Mouse (Mus musculus) urinary bladder, postnatal 36 days (tissue): ENCODE results near the gene Samm50.

Experiments
- DNase-seq, 2 experiments: peaks; one replicate each; pipeline ENCODE4 v3.0.0; 2022; ENCODE audit warnings: low spot score in 2 of 2, mixed read lengths in 1 of 2

Gene Samm50

DNA sequence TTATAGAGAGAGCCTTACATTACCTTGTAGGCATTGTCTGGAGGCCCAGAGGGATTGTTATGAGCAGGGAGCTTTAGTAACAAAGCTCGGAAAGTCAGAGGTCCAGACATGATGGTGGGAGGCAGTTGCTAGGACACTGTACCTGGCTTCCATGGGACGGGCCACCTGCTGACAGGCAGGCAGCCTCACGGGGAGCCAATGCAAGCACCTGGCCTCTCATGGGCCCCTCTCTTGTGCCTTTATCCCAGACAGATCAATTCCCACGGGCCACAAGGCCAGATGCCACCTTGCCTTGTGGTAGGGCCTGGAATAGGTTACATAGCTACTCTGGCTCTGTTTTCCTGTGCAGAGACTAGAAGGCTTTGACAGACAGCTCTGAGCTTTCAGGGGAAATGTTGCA, 19.5 kb downstream of the Samm50 start:
- no peak for DNase-seq

DNA sequence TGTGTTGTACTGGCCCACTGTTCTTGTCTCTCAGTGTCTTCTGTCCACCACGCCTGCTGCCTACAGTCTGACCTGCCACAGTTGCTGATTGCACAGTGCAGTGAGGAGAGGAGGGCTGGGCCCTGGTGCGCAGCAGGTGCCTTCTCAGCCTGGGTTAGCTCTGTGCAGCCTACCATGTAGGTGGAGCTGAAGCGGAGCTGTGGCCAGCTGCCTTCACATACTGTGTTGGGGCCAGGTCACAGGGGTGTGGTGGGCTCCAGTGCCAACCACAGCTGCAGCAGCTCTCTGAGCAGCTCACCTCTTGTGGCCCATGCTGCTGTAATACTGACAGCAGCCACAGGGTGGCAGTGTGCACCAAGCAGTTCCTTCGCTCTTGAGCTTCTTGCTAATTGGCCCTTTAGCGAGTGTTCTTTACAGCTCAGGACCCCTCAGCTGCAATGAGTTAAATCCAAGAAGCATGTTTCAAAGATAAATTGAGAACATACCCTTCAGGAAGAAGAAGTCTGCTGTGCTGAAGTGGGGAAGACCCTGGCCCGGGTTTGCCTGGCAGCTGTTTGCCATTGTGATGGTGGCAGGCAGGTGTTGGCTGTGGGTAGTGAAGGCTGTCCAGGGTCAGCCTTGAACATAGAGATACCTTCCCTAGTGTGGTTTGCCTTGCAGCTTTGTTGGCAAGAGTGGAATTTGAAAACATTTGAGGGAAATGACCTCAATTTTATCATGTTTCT, 20.2 kb downstream of the Samm50 start:
- peak; percentile 79 for DNase-seq

DNA sequence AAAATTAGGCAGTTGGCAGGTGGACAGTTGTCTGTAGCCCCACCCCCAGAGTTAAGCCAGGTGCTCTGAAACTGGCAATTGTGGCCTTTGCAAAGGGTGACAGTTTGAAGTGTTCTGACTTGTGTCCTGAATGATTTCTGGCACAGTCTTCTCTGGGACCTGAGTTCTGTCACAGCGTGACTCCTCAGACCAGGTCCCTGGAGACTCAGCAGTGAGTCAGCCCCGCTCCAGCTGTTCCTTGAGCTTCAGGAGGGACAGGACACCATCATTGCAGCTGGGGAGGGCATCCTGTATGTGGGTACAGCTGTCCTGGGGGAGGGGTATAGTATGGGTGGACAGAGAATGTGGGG, 20.7 kb downstream of the Samm50 start:
- no peak for DNase-seq

DNA sequence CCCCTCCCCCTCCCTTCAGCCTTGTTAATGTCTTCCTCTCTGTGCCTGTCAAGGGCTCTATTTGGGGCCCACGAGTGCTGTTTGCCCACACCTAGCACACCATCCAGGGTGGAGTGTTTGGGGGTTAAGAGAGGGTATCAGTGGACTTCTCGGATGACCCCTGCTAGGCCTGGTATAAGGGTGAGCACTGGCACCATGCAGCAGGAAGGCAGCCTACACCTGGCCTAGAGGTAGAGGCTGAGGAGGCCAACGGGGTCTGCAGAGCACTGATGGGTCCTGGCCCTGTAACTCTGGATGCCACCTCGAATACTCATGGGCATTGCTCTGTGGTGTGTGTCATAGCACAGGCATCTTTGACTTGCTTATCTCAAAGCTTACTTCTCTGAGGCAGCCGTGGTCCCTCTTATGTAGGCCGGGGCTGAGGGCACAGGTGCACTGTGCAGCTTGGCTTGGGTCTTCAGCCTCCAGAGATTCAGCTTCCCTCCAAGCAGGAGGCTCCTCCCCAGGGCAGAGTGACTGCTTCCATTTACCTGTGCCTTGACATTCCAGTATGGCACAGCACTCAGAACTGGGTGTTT, 21.2 kb downstream of the Samm50 start:
- DNase-seq = no peak

DNA sequence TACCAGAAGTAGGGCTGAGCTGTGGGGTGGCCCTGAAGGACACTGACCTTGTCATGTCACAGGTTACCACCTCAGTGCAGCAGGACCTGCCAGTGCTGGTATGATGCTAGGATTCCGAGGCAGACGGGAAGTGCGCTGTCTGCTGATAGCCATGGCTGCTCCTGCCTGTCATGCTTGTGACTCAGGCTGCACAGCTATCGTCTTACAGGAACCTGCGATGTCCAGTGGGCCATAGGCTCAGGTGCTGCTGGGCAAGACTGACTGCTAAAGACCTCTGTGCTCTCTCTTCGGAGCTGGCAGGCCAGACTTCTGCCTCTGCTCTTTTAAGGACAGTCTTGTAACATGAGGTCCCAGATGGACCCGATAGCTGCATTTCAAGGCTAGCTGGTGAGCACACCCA, 22.4 kb downstream of the Samm50 start:
- no peak for DNase-seq

DNA sequence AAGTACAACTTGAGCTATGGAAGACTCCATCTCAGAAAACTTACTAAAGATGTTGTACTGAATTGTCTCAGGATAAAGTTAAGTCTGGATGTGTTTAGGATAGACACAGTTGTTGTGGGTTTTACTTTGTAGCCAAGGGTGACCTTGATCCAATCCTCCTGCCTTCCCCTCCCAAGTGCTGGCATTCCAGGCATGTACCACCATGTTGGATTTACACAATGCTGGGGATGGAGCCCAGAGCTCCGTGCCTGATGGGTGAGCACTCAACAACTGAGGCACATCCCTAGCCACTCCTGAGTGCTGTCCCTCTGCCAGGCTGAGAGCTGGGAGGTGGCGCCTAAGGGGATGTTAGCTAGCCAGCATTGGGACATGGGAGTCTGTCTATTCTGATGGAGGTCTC, 23.2 kb downstream of the Samm50 start:
- no peak for DNase-seq

DNA sequence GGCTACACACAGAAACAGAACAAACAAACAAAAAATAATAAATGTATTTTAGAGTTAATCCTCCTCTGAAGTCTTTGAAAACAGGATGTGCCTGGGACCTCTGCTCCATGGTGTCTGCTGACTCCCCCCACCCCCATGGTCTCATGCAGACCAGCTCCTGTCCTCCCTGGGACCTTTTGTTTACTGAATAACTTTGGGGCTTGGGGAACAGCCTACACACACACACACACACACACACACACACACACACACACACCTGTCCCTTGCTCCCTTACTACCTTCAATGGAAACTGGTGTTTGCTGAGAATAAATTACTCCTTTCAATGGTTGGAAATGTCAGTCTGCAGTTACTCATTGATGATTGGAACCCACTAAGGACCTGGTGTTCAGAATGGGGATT, 24.0 kb downstream of the Samm50 start:
- DNase-seq = no peak

DNA sequence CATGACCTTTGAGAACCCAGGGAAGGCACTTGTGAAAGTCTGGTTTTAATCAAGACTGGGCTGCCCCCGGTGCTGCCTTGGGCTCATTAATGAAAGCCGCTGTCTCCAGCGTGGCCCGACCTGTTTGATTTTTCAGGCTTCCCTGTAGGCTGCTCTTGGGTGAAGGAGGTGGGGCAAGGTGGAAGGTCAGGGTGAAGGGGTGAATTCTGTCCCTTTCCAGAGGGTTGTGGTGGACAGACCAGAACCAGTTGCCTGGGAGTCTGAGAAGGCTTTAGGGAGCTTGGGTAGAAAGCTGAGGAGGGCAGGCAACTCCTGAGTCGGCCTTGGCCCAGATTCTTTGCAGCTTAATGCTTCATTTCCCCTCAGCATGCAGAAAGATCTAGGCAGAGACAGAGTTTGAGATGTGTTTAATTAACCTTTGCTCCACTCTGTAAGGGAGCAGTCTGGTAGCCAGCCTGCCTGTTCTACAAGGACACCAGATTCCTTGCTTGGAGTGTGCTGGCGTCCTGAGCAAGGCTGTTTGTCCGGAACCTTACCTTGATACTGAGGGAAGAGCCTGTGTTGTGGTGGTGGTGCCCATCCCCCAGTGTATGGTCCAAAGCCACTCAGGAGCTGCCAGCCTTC, 24.5 kb downstream of the Samm50 start:
- DNase-seq = no peak

DNA sequence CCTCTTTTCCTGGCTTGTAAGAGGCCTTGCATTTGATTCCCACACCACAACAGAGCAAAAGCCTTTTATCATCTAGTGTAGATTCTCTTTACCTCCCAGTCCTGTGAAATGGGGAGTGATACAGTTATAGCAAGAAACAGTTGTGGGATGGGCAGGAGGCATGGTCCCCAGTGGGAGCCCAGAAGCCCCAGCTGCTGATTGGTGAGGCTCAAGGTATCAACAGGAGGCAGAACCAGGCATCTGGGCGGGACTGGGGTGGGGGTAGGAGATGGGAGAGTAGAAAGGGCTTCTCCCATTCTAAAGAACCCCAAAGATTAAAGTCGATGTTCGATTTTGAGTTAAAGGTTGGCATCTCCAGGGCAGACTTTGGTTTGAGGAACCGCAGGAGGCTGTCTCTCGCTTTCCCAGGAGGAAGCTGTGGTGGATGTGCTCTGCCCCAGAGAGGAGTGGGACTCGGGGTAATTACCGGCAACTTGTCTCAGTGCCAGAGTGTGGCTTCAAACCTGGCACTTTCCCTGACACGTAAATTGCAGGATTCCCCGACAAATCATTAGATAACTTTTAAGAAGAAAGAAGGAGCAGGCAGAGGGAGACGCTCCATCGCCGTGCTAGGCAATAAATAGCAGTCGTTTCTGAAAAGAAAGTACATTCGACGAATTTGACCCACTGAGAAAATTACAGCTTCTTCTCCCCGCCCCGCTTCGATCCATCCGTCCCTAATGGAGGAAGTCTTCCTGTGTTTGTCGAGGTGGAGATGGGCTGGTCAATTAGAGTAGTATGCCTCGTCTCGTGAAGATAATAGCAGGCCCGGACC, 26.1 kb downstream of the Samm50 start:
- DNase-seq = no peak

DNA sequence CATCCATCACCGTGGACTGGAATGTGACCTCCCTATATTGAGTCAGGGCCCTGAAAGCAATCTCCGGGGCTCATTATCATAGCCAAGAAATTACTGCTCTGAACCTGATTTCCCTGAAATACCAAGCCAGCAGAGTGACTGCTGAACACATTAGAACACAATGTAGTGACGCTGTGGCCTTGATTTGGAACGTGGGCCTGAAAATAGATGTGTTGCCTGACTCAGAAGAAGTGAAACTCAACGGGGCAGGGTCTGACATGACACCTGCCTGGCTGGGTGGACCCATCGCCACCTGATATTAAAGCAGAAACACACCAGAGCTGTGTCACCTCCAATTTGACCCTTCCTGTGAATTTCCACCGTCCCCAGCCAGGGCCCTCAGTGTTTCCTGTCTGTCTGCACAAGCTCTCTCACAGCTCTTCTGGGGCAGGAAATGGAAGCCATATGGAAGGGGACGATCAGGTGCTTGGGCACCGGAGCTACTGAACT, 26.8 kb downstream of the Samm50 start:
- no peak for DNase-seq

DNA sequence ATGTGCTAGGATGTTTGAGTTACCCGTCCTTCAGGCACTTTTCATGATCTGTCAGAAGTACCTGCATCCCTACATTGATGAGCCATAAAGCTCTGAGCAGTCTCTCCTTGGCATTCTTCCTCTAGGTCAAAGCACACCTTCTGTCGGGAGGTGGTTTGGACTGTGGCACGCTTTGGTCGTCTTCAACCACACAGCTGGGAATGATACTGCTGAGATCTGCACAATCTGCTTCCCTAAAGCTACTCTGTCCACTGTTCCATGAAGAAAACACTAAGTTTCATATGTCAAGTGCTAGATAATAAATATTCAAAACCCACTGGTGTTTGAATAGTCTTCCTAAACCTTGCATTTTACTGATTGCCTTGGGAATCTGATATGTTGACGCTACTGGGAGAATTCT, 29.5 kb downstream of the Samm50 start:
- no peak for DNase-seq

DNA sequence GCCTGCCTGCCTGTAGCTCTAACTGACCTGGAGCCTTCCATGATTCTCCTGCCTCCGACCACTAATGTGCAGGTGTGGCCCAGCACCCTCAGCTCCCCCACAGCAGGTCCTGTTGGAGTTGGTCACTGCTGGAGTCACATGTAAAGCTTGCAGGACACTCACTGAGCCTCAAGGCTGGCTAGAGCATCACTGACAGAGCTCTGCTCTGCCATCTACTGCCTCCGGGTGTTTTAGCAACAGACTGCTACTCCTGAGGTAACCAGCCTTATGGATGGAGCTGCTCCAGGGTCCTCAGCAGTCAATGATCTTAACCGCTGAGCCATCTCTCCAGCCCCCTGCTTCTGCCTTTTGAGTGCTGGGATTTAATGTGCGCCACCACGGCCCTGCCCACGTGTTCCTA, 31.4 kb downstream of the Samm50 start:
- no peak for DNase-seq

DNA sequence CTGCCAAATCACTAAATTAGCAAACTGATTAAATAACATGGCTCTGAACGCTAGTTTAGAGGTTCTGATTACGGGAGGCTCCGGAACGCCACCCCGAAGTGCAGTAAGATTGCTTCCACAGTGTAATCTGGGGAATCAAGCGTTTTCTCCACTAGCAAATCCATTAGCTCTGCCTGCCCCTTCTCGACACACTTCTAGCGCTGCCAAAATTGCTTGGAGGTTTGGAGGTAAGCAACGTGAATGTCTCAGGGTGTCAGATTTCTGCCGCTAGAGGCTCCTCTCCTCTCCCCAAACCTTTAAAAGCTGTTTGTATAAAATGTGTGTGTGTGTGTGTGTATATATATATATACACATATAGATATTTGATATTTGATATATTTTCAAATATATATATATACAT, 32.7 kb downstream of the Samm50 start:
- no peak for DNase-seq

DNA sequence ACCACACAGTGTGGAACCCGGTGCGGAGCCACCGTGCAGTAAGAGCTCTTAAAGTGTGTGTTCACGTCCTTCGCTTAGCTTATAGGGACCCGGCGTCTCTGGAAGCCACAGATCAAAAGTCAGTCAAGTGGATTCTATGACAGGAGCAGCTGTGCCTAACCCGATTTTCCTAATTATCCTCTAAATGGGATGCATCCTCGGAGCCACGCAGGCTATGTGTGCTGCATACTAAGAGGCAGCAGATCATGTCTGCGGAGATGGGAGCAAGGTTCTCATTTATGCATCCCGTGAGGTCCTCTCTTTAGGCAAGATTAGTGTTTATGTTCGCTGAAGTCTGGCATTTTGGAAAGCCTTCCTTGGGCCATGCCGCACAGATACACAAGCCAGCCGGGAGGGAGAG, 34.9 kb downstream of the Samm50 start:
- no peak for DNase-seq

DNA sequence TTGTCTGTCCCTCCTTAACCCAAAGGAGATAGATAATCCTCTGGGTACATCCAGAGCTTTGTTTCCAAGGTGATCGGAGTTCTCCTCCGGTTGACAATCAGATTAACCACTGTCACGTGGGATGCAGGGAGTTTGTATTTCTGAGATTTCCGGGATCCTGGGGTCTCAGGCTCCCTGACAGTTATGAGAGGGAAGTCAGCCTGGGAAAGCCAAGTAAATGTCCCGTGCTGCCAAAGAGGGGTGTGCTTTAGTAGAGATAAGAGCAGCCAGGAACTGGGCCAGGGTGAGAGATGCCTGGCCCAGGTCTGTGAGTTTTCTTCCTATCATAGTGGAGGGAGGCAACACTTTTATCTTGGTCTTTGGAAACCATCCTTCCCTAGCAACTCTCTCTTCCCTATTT, 38.6 kb downstream of the Samm50 start:
- no peak for DNase-seq

DNA sequence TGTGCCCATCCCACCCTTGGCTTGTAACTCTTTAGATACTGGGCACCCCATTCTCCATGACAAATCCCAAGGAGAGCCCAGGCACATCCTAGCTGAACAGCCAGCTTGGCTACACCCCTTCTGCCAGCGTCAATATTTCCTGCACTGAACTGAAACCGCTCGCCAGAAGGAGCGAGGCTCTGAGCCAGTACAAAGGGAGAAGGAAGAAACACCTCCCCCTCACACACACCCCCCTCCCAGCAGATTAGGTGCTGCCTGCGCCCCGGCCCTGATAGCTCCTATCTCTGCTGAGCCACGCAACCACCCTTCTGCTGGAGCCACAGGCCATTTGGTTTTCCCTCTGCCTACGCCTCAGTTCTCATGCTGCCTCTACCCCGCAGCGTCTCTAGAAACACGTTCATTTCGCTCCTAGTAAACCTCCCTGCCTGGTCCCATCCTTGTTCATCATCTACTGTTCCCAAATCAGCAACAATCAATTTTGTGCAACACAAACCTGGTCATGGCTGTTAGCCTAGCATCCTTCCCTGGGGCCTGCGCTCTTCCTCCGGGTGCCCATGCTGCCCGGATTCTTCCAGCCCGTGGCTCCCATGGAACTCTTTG, 39.2 kb downstream of the Samm50 start:
- peak in 1 of 2 experiments; percentile 54 for DNase-seq

DNA sequence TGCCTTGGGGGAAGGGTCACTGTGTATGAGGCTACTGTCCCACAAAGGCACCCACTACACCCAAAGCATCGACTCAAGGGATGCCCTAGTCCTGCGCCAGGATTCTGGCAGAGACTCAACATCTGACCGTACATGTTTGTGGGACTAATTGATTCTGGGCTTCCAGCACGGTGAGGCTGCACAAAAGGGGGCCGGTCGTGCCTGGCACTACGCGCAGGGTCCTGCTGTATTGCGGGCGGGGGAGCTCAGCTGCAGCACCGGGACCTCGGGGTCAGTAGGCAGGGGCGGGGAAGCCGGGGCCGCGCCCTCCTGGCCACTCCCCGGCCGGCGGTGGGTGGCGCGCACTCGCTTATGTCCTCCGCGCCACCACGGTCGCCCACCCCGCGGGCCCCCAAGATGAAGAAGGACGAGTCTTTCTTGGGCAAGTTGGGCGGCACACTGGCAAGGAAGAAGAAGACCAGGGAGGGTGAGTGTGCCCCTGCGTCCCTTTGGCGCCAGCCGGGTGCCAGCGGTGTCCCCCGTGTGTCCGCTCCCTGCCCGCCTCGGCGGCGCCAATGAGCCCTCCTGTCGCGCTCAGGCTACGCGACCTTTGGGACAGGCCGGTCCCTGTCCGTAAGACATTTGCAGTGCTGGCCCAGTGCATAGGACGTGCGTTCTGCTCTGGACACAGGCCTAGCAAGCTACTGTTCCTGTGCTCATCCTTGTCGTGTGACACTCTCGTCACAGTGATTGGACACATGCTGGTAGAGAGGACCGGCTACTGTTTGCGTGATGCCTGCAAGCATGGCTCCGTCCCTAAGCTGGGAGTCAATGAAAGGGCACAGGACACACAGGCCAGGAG, 39.9 kb downstream of the Samm50 start, which contains the start of gene Parvb:
Gene Parvb, plus strand, starts transcription at position 323 of the 841 bp plus-strand sequence.
- peak; percentile 27 to 30 for DNase-seq

DNA sequence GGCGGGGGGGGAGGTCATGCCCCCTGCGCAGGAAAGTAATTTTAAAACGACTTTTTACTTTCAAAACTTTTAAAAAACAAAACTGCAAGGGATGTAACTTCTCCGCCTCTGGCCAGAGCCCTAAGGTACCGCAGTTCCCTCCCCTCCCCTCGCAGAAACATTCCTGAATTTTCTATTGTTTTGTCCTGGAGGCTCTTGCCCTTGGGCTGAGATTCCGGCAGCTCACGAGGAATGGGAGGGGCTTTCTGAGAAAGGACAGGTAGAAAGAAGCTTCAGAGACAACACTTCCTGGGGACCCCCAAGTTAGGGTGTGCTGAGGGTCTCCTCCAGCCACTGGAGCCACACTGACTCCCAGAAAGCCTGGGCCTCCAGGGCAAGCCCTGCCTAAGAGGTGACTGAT, 40.6 kb downstream of the Samm50 start:
- no peak for DNase-seq

DNA sequence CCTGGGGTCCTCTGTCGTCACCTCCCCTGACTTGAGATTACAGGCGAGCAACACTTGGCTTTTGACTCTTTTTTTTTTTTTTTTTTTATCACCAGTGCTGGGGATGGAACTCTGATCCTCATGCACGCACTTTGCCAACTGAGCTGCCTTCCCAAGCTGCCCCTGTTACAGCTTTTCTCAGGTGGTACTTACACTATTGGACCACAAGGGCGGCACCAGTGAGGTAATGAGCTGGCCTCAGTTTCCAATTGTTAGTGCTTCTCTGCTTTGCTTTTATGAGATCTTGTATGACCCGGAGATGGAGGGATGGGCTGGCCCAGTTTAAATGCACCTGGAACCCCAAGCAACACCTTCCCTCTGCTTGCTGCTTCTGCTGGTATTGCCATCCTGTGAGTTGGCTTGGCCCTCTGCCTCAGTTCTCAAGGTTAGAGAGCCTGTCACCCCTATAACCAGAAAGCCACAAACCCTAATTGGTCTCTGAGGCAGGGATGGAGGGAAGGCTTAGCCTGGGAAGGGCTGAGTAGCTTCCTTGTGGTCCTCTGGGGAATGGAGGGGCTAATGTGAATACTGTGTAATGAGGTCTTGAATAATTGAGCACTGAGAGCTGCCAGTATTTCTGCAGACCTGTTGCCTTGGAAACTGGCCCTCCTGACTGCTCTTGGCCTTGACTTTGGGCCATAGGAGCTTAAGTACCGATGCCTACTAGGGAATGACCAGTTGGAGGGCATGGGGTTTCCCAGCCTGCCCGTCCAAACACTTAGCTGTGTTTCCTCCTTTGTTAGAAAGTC, 42.9 kb downstream of the Samm50 start:
- DNase-seq = no peak

DNA sequence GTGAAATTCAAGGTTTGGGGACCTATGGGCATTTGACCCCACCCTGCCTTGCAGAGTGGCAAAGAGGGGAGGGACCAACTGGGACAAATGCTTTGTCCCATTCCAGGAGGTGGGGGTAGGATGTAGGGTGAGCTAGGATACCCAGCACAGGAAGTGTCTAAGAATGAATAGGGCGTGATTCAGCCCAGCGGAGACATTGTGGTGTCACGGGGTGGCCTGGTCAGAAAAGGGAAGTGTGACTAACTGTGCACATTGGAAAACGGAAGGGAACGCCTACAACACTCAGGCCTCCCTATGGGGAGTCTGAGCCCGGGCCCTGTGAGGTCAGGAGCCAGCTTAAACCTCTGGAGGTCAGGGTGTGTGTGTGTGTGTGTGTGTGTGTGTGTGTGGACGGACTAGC, 43.6 kb downstream of the Samm50 start:
- peak in 1 of 2 experiments; percentile 33 for DNase-seq
